Mouse (Mus musculus): Measurements from ENCODE around the gene Rapgef5.

DNA sequence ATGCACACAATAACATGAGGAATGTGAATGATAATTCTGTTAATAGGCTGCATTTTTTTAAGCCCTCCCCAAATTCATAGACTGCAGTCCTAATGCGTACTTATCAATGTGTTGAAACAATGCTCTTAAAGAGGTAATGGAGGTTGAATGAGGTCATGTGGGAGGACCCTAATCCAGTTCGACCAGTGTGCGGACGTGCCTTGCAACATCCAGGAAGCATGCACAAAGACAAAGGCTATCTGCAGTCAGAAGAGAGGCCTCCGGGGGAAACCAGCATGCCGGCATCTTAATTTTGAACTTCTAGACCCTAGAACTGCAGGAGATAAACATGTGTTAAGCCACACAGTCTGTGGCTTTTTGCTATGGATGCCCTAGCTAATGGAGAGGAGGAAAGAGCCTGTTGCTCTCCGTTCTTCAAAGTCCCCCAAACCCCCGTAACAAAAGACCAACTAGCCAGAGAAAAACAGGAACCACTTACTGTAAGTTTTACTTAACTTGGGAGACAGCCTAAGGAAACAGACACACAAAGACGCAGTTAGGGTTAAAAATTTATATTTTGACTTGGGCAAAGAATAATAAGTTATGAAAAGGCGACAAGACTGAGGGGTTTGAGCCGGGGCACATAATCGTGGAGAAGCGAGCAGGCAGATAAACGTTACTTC is 1.1 kb downstream of the Rapgef5 start:
- TF ChIP-seq MAX (IDR thresholded peaks at IDR 0.05; ENCODE audit: low read length) (no peak), RAD21 (IDR thresholded peaks at IDR 0.05; ENCODE audit: low read depth, low read length) (no peak), CTCF (conservative IDR thresholded peaks at IDR 0.05 in 1 of 2, IDR thresholded peaks at IDR 0.05 in 1 of 2; ENCODE audit: low read depth in 2 of 2, low read length in 2 of 2) (no peak), ZMIZ1 (IDR thresholded peaks at IDR 0.05; ENCODE audit: low read depth, low read length) (no peak), ZC3H11A (IDR thresholded peaks at IDR 0.05; ENCODE audit: low read depth, low read length) (no peak)

All from CH12.LX (cell line).